Mouse (Mus musculus): ENCODE data around the gene Cdh22. TPM values are rescaled to one million over a fixed set of nuclear protein-coding genes. Genes with fewer than 3 reads are reported as not detected.

Cdh22 gene
- polyA plus RNA-seq, 1 experiment from 2014 or later: 6.4 TPM

DNA sequence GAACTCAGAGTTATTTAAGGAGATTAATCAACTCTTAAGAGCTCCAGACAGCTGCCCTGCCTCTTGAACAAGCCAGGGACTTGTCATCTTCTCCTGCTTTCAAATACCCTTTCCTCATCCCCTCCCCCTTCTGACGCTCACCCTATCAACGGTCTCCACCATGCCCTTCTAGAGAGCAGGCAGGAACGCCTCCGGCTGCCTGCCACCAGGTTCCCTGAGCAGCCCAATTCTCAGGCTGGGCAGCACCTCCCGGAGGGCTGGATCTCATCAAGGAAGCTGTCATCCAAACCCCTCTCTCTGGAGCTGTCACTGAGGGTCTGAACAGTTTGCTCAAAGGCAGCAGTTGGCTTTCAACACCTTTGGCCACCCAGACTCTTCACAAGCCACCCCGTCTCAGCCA lies 133.9 kb downstream of the Cdh22 start:
- Histone ChIP-seq H3K36me3 (ENCODE audit: control insufficient read depth, insufficient read depth, low read length) (no peaks in the 10 kb centered on the region), H3K27me3 (ENCODE audit: control insufficient read depth, insufficient read depth, low read length) (no peaks in the 10 kb centered on the region; the same call in 1 of the 2 replicates), H3K4me2 (no peak overlapping the region), H3K4me3 (ENCODE audit: low read depth, low read length) (no peak overlapping the region), H3K9me3 (ENCODE audit: control insufficient read depth, low read length) (no peaks in the 10 kb centered on the region), H3K27ac (ENCODE audit: low read depth, low read length) (no peak overlapping the region), H3K4me1 (ENCODE audit: control insufficient read depth, insufficient read depth, low read length) (peaks cover 3% of the 10 kb centered on the region; the same call in 1 of the 2 replicates), H3K9ac (ENCODE audit: low read length) (no peak overlapping the region)
- no peak for ATAC-seq (ENCODE audit: low FRiP score)
- DNase-seq (ENCODE audit: low spot score, missing footprints): no peak
- 11% methylated on average over 6 of the region's 6 CpGs for WGBS

DNA sequence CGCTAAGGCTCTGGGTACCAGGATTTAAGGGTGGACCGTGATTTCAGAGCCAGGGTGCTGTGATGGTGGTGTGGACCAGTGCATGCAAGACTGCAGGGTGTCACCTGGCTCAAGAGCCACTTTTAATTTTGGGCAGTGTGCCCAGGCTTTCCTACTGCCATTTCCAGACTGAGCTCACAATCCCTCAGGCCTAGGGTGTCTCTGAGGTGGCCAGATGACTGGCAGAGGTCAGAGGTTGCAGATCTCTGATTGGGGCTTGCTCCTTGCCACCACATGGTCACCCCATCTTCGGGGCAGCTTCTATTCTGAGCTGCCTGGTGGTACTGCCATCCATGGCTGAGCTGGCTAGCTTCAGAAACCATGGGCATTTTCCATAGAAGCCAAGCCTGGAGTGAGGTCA lies 135.8 kb downstream of the Cdh22 start:
- Histone ChIP-seq H3K27ac (ENCODE audit: low read depth, low read length) (no peak overlapping the region), H3K36me3 (ENCODE audit: control insufficient read depth, insufficient read depth, low read length) (no peaks in the 10 kb centered on the region), H3K9me3 (ENCODE audit: control insufficient read depth, low read length) (no peaks in the 10 kb centered on the region), H3K4me3 (ENCODE audit: low read depth, low read length) (no peak overlapping the region), H3K4me1 (ENCODE audit: control insufficient read depth, insufficient read depth, low read length) (peaks cover 3% of the 10 kb centered on the region; the same call in 1 of the 2 replicates), H3K27me3 (ENCODE audit: control insufficient read depth, insufficient read depth, low read length) (no peaks in the 10 kb centered on the region; the same call in 1 of the 2 replicates), H3K4me2 (no peak overlapping the region), H3K9ac (ENCODE audit: low read length) (no peak overlapping the region)
- ATAC-seq (ENCODE audit: low FRiP score) (no peak), DNase-seq (ENCODE audit: low spot score, missing footprints) (no peak)
- WGBS: 71% methylated on average over 3 of the region's 3 CpGs

DNA sequence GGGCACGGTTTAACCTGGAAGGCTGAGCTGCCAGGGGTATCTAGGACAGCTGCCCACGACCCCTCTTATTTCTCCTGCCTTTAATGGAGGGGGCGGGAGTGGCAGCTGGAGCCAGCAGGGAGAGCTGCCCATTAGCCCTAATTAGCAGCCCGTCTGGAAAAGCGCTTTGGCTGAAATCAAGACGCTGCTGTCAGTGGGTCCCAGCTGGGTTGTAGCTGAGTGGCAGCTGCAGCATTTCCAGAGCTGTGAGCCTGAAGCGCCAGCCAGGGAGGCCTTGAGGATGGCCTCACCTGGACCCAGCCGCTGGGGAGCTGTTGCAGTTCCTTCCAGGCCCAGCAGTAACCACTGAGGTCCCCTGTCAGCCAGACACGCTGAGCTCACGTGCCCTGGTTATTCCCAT lies 138.3 kb downstream of the Cdh22 start:
- ATAC-seq (ENCODE audit: low FRiP score): peak; percentile 36; the same call in 1 of the 2 replicates
- peaks cover 3% of the 10 kb centered on the region; the same call in 1 of the 2 replicates for H3K4me1 ChIP-seq (ENCODE audit: control insufficient read depth, insufficient read depth, low read length)
- WGBS: 33% methylated on average over 10 of the region's 10 CpGs

DNA sequence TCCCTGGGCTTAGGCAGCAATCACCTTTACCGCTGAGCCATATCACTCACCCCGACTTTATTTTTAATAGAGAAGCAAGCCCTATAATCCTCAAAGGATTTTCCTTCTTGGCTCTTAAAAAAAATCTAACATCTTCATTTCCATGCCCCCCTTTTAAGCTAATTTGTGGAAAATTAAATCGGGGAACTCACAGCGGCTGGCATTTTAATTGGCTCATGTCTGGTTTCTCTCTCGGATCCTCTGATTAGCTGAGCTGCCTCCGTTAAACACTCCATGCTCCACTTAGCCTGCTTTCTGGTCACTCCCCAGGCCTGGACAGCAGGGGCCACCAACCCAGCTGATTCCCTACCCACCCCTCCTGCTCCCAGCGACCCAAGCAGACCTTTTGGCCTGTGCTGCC lies 142.3 kb downstream of the Cdh22 start:
- H3K9me3 ChIP-seq (ENCODE audit: control insufficient read depth, low read length): no peaks in the 10 kb centered on the region
- H3K36me3 ChIP-seq (ENCODE audit: control insufficient read depth, insufficient read depth, low read length): no peaks in the 10 kb centered on the region
- H3K4me2 ChIP-seq: no peak overlapping the region
- H3K9ac ChIP-seq (ENCODE audit: low read length): no peak overlapping the region
- WGBS: 62% methylated on average over 7 of the region's 7 CpGs
- ATAC-seq (ENCODE audit: low FRiP score): no peak
- H3K27me3 ChIP-seq (ENCODE audit: control insufficient read depth, insufficient read depth, low read length): no peaks in the 10 kb centered on the region; the same call in 1 of the 2 replicates
- peak; percentile 68 for DNase-seq (ENCODE audit: low spot score, missing footprints)
- no peak overlapping the region for H3K4me3 ChIP-seq (ENCODE audit: low read depth, low read length)
- H3K4me1 ChIP-seq (ENCODE audit: control insufficient read depth, insufficient read depth, low read length): no peaks in the 10 kb centered on the region
- no peak overlapping the region for H3K27ac ChIP-seq (ENCODE audit: low read depth, low read length)

More for the DNA sequence above, 138.3 kb downstream of the Cdh22 start:
- H3K4me3 ChIP-seq (ENCODE audit: low read depth, low read length): no peak overlapping the region
- H3K36me3 ChIP-seq (ENCODE audit: control insufficient read depth, insufficient read depth, low read length): no peaks in the 10 kb centered on the region
- peak overlapping the region; percentile 24; the same call in 1 of the 2 replicates for H3K9ac ChIP-seq (ENCODE audit: low read length)
- H3K9me3 ChIP-seq (ENCODE audit: control insufficient read depth, low read length): no peaks in the 10 kb centered on the region
- no peak for DNase-seq (ENCODE audit: low spot score, missing footprints)
- H3K27me3 ChIP-seq (ENCODE audit: control insufficient read depth, insufficient read depth, low read length): no peaks in the 10 kb centered on the region; the same call in 1 of the 2 replicates
- no peak overlapping the region for H3K4me2 ChIP-seq
- H3K27ac ChIP-seq (ENCODE audit: low read depth, low read length): no peak overlapping the region

DNA sequence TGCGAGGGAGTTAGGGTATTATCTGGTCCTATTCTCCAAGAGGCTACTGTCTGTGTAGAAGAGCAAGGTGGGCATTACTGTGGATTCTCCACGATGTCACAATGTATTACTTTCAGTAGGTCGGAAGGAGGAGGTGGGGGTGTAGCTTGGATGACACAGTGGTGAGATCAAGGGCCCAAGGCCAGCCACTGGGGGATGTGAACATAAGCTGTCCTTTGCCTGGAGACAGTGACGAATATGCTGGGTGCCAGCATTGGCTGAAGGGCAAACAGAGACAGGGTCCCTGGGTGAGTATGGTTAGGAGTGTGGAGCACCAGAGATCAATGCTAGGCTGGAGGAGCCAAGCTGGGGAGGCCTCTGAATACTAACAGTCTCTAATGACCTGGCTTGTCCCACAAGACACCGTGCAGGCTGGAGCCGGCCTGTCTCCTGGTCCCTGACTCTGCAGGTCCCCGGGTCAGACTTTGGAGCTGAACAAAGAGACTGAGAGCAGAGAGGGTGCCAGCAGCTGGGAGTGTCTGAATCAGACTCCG lies 143.2 kb downstream of the Cdh22 start:
- Histone ChIP-seq H3K9ac (ENCODE audit: low read length) (no peak overlapping the region), H3K4me1 (ENCODE audit: control insufficient read depth, insufficient read depth, low read length) (no peaks in the 10 kb centered on the region), H3K36me3 (ENCODE audit: control insufficient read depth, insufficient read depth, low read length) (no peaks in the 10 kb centered on the region), H3K4me2 (no peak overlapping the region), H3K9me3 (ENCODE audit: control insufficient read depth, low read length) (no peaks in the 10 kb centered on the region), H3K27me3 (ENCODE audit: control insufficient read depth, insufficient read depth, low read length) (no peaks in the 10 kb centered on the region; the same call in 1 of the 2 replicates), H3K4me3 (ENCODE audit: low read depth, low read length) (no peak overlapping the region), H3K27ac (ENCODE audit: low read depth, low read length) (no peak overlapping the region)
- ATAC-seq (ENCODE audit: low FRiP score): no peak
- DNase-seq (ENCODE audit: low spot score, missing footprints): peak; percentile 81
- WGBS: 72% methylated on average over 8 of the region's 8 CpGs

DNA sequence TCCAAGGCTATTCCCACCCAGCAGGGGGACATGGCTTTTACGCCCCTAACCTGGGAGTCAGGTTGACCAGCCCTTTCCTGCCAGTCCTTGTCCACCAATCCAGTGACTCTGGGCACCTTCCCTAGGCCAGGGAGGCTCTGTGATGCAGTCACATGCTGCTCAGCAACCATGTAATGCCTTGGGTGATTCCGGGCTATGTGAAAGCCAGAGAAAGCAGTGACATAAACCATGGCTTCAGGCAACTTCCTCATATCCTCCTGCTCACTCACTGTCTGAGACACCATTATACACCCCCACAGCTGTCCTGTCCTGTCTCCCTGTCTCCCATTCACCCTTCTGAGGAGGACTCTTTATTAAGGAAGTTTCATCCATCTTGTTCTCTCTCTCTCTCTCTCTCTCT lies 144.0 kb downstream of the Cdh22 start, which contains the start of gene 1700025C18Rik:
Gene 1700025C18Rik (minus strand): TSS at position 101 of the 400 bp plus-strand sequence.
- DNase-seq (ENCODE audit: low spot score, missing footprints) (peak; percentile 56), ATAC-seq (ENCODE audit: low FRiP score) (no peak)
- Histone ChIP-seq H3K4me3 (ENCODE audit: low read depth, low read length) (no peak within 1 kb of the TSS), H3K27me3 (ENCODE audit: control insufficient read depth, insufficient read depth, low read length) (no peaks in the 10 kb centered on the region), H3K4me2 (no peak within 1 kb of the TSS), H3K27ac (ENCODE audit: low read depth, low read length) (no peak within 1 kb of the TSS), H3K9me3 (ENCODE audit: control insufficient read depth, low read length) (no peaks in the 10 kb centered on the region), H3K4me1 (ENCODE audit: control insufficient read depth, insufficient read depth, low read length) (no peaks in the 10 kb centered on the region), H3K36me3 (ENCODE audit: control insufficient read depth, insufficient read depth, low read length) (no peaks in the 10 kb centered on the region), H3K9ac (ENCODE audit: low read length) (no peak within 1 kb of the TSS)
- WGBS: 87% methylated on average over 2 of the region's 2 CpGs

DNA sequence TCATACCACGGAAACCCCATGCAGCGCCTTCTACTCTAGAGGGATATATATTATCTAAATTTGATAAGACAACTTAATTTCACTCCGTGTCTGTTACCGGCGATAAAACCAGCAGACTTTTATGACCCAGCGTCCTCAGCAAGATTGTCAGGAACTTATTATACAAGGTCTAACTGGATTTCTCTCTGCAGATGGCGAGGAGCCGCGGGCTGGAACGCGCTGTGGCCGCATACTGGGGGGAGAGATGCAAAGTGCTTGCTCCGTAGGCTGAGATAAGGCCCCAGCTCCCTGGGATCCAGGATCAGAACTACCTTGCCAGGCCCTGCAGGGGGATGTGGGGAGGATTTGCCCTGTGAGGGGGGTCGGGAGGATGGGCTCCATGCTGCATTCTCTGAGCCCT lies 145.2 kb downstream of the Cdh22 start:
- ATAC-seq (ENCODE audit: low FRiP score) (no peak), DNase-seq (ENCODE audit: low spot score, missing footprints) (no peak)
- Histone ChIP-seq H3K4me2 (no peak overlapping the region), H3K36me3 (ENCODE audit: control insufficient read depth, insufficient read depth, low read length) (no peaks in the 10 kb centered on the region), H3K9me3 (ENCODE audit: control insufficient read depth, low read length) (no peaks in the 10 kb centered on the region), H3K27me3 (ENCODE audit: control insufficient read depth, insufficient read depth, low read length) (no peaks in the 10 kb centered on the region), H3K4me1 (ENCODE audit: control insufficient read depth, insufficient read depth, low read length) (no peaks in the 10 kb centered on the region), H3K4me3 (ENCODE audit: low read depth, low read length) (no peak overlapping the region), H3K9ac (ENCODE audit: low read length) (no peak overlapping the region), H3K27ac (ENCODE audit: low read depth, low read length) (no peak overlapping the region)
- 53% methylated on average over 14 of the region's 14 CpGs for WGBS

DNA sequence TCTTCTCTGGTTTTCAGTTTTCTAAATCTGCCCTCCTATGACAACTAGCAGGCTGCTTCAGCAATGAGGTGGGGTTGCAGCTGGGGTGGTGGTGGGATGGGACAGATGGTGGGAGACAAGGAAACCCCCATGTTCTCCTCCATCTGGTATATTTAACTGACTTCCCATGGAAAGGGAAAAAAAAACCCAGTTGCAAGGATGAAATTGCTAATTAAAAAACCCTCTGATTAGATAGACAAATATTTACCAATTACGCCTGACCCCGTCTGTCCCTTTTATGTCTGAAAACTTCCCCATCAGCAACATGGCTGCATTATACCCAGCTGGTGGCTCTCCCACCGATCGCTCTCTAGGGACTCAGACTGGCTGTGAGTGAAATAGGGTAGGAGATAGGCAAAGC lies 148.0 kb downstream of the Cdh22 start:
- ATAC-seq (ENCODE audit: low FRiP score) (no peak), DNase-seq (ENCODE audit: low spot score, missing footprints) (peak; percentile 64)
- H3K9ac ChIP-seq (ENCODE audit: low read length): no peak overlapping the region
- no peaks in the 10 kb centered on the region for H3K4me1 ChIP-seq (ENCODE audit: control insufficient read depth, insufficient read depth, low read length)
- no peak overlapping the region for H3K4me2 ChIP-seq
- no peak overlapping the region for H3K4me3 ChIP-seq (ENCODE audit: low read depth, low read length)
- no peak overlapping the region for H3K27ac ChIP-seq (ENCODE audit: low read depth, low read length)
- H3K27me3 ChIP-seq (ENCODE audit: control insufficient read depth, insufficient read depth, low read length): no peaks in the 10 kb centered on the region
- no peaks in the 10 kb centered on the region for H3K9me3 ChIP-seq (ENCODE audit: control insufficient read depth, low read length)
- no peaks in the 10 kb centered on the region for H3K36me3 ChIP-seq (ENCODE audit: control insufficient read depth, insufficient read depth, low read length)
- 75% methylated on average over 4 of the region's 4 CpGs for WGBS

DNA sequence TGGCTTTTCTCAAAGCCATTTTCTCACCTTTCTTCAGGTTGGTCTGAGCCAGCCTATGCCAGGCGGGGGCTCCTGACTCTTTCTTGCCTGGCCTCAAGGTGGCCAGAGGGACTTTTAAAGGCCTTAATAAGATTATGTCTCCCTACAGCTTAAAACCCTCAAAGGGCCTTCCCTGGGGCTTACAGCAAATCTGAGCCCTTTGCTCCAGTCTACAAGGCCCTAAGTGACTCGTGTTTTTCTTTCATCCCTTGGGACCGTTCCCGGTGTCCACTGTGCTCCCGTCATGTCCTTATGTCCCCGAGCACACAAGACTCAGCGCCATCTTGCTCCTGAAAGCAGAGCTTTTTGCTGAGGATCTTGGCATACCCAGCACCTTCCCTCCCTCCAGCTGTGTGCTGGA lies 153.4 kb downstream of the Cdh22 start:
- Histone ChIP-seq H3K27ac (ENCODE audit: low read depth, low read length) (no peak overlapping the region), H3K27me3 (ENCODE audit: control insufficient read depth, insufficient read depth, low read length) (peaks cover 32% of the 10 kb centered on the region), H3K4me1 (ENCODE audit: control insufficient read depth, insufficient read depth, low read length) (peaks cover 23% of the 10 kb centered on the region), H3K4me3 (ENCODE audit: low read depth, low read length) (no peak overlapping the region), H3K9me3 (ENCODE audit: control insufficient read depth, low read length) (no peaks in the 10 kb centered on the region), H3K4me2 (no peak overlapping the region), H3K9ac (ENCODE audit: low read length) (no peak overlapping the region), H3K36me3 (ENCODE audit: control insufficient read depth, insufficient read depth, low read length) (no peaks in the 10 kb centered on the region)
- ATAC-seq (ENCODE audit: low FRiP score) (no peak), DNase-seq (ENCODE audit: low spot score, missing footprints) (peak; percentile 82)
- WGBS: 11% methylated on average over 7 of the region's 7 CpGs

Data from midbrain, embryonic 11.5 days (tissue).